Mouse (Mus musculus): ENCODE data around the gene Zfp617. TPM values are rescaled to one million over a fixed set of nuclear protein-coding genes. Genes with fewer than 3 reads are reported as not detected.

Zfp617 gene
- polyA plus RNA-seq, 1 experiment from 2014 or later = 32.3 TPM

- Histone ChIP-seq H3K27me3 (no peaks in the 10 kb centered on the region), H3K9ac (no peak overlapping the region), H3K36me3 (ENCODE audit: poor library complexity, severe bottlenecking) (peaks cover 46% of the 10 kb centered on the region), H3K4me2 (no peak overlapping the region), H3K9me3 (replicated peaks) (peaks cover 12% of the 10 kb centered on the region), H3K27ac (no peak overlapping the region), H3K4me1 (no peaks in the 10 kb centered on the region), H3K4me3 (no peak overlapping the region)
- no peak for ATAC-seq
Observed at GRCm38 (mm10) chr8:71960483-71960882, 52.0 kb downstream of the Zfp617 start.

DNA sequence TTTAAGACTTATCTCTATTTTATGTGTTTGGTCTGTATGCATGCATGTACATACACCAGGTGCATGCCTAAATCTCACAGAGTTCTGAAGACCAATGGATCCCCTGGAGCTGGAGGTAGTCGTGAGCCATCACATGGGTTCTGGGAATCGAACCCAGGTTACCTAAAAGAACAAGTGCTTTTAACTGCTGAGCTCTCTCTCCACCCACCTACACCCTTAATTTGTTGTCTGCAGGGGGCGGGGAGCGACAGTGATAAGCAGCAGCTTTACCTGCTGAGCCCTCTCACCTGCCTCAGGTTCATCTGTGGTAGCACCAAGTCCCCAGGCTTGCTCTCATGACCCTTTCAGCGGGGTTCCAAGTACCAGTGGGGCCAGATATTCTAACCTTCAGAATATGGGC, 53.4 kb downstream of the Zfp617 start:
- no peaks in the 10 kb centered on the region for H3K4me1 ChIP-seq
- H3K9me3 ChIP-seq (replicated peaks) = peaks cover 15% of the 10 kb centered on the region
- no peak overlapping the region for H3K4me3 ChIP-seq
- WGBS = 94% methylated on average over 5 of the region's 5 CpGs
- no peak overlapping the region for H3K4me2 ChIP-seq
- H3K27me3 ChIP-seq = no peaks in the 10 kb centered on the region
- no peak overlapping the region for H3K27ac ChIP-seq
- H3K9ac ChIP-seq = no peak overlapping the region
- peaks cover 57% of the 10 kb centered on the region for H3K36me3 ChIP-seq (ENCODE audit: poor library complexity, severe bottlenecking)
- no peak for ATAC-seq

DNA sequence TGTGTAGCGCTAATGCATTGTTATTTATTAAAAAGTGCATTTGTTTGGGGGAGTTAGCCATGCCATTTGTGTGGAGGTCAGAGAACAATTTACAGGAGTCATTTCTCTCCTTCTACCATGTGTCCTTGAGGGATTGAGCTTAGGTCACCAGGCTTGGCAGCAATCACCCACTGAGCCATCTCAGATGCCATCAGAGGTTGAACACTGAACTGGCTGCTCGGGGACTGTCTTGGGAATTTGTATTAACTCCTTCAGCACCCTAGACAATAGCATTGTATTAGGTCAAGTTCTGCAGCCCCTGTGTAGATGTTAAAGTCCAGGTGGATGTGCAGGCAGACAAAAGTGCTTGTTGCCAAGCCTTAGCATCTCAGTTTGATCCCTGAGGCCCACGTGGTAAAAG, 55.6 kb downstream of the Zfp617 start:
- H3K27me3 ChIP-seq = no peaks in the 10 kb centered on the region
- H3K4me3 ChIP-seq = no peak overlapping the region
- no peak overlapping the region for H3K9ac ChIP-seq
- H3K27ac ChIP-seq = no peak overlapping the region
- peaks cover 80% of the 10 kb centered on the region for H3K36me3 ChIP-seq (ENCODE audit: poor library complexity, severe bottlenecking)
- no peak for ATAC-seq
- peaks cover 23% of the 10 kb centered on the region for H3K9me3 ChIP-seq (replicated peaks)
- no peak overlapping the region for H3K4me2 ChIP-seq
- no peaks in the 10 kb centered on the region for H3K4me1 ChIP-seq
- WGBS = 95% methylated on average over 3 of the region's 3 CpGs

DNA sequence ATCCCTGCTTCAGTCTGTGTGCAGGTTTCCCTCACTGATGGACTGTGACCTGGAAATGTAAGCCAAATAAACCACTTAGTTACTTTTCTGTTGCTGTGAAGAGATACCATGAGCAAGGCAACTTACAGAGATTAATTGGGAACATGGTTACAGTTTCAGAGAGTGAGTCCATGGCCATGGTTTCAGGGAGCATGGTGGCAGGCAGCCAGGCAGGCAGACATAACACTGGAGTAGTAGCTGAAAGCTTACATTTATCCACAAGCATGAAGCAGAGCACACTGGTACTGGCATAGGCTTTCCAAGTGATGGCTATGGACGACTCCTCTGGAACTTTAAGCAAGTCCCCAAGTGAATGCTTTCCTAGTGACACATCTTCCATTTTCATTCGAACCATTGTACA, 56.7 kb downstream of the Zfp617 start:
- Histone ChIP-seq H3K9ac (no peak overlapping the region), H3K36me3 (ENCODE audit: poor library complexity, severe bottlenecking) (peaks cover 83% of the 10 kb centered on the region), H3K4me1 (no peaks in the 10 kb centered on the region), H3K27ac (no peak overlapping the region), H3K9me3 (replicated peaks) (peaks cover 23% of the 10 kb centered on the region), H3K4me2 (no peak overlapping the region), H3K27me3 (no peaks in the 10 kb centered on the region), H3K4me3 (no peak overlapping the region)
- ATAC-seq = no peak
- WGBS = 95% methylated on average over 2 of the region's 2 CpGs

- Histone ChIP-seq H3K9me3 (replicated peaks) (peaks cover 23% of the 10 kb centered on the region), H3K4me2 (no peak overlapping the region), H3K36me3 (ENCODE audit: poor library complexity, severe bottlenecking) (peaks cover 73% of the 10 kb centered on the region), H3K4me3 (no peak overlapping the region), H3K4me1 (no peaks in the 10 kb centered on the region), H3K9ac (no peak overlapping the region), H3K27ac (no peak overlapping the region), H3K27me3 (no peaks in the 10 kb centered on the region)
- no peak for ATAC-seq
Observed at GRCm38 (mm10) chr8:71966411-71966810, 58.0 kb downstream of the Zfp617 start.

GRCm38 (mm10) chr8:71967261-71967660, 58.8 kb downstream of the Zfp617 start:
- no peak overlapping the region for H3K4me2 ChIP-seq
- no peak overlapping the region for H3K4me3 ChIP-seq
- H3K9ac ChIP-seq = no peak overlapping the region
- no peak for ATAC-seq
- H3K4me1 ChIP-seq = no peaks in the 10 kb centered on the region
- H3K36me3 ChIP-seq (ENCODE audit: poor library complexity, severe bottlenecking) = peaks cover 65% of the 10 kb centered on the region
- H3K27ac ChIP-seq = no peak overlapping the region
- WGBS = over 99% methylated on average over 5 of the region's 5 CpGs
- no peaks in the 10 kb centered on the region for H3K27me3 ChIP-seq
- H3K9me3 ChIP-seq (replicated peaks) = peaks cover 23% of the 10 kb centered on the region

DNA sequence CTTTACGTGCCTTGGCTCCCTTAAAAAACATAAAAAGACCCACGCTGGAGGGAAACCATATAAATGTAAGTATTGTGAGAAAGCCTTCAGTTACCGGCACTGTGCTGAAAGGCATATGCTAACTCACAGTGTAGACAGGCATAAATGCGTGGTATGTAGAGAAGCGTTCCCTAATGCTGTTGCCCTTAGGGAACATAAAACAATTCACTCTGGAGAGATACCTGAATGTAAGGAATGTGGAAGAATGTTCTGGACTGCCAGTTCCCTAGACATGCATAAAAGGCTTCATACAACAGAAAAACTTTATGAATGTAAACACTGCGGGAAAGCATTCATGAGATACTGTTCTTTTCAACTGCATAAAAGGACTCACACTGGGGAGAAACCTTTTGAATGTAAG, 59.7 kb downstream of the Zfp617 start:
- Histone ChIP-seq H3K27ac (no peak overlapping the region), H3K9ac (no peak overlapping the region), H3K4me2 (no peak overlapping the region), H3K36me3 (ENCODE audit: poor library complexity, severe bottlenecking) (peaks cover 65% of the 10 kb centered on the region), H3K4me1 (no peaks in the 10 kb centered on the region), H3K4me3 (no peak overlapping the region), H3K9me3 (replicated peaks) (peaks cover 23% of the 10 kb centered on the region), H3K27me3 (no peaks in the 10 kb centered on the region)
- WGBS = 84% methylated on average over 6 of the region's 6 CpGs
- no peak for ATAC-seq

DNA sequence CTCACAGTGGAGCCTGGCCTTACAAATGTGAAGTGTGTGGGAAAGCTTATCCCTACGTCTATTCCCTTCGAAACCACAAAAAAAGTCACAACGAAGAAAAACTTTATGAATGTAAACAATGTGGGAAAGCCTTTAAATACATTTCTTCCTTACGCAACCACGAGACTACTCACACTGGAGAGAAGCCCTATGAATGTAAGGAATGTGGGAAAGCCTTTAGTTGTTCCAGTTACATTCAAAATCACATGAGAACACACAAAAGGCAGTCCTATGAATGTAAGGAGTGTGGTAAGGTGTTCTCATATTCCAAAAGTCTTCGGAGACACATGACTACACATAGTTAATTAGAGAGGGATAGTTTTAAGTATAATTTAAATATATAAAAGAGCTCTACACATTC, 60.2 kb downstream of the Zfp617 start:
- Histone ChIP-seq H3K4me3 (no peak overlapping the region), H3K27me3 (no peaks in the 10 kb centered on the region), H3K9ac (no peak overlapping the region), H3K27ac (no peak overlapping the region), H3K36me3 (ENCODE audit: poor library complexity, severe bottlenecking) (peaks cover 62% of the 10 kb centered on the region), H3K4me2 (no peak overlapping the region), H3K9me3 (replicated peaks) (peaks cover 23% of the 10 kb centered on the region), H3K4me1 (no peaks in the 10 kb centered on the region)
- 82% methylated on average over 6 of the region's 6 CpGs for WGBS
- ATAC-seq = no peak

DNA sequence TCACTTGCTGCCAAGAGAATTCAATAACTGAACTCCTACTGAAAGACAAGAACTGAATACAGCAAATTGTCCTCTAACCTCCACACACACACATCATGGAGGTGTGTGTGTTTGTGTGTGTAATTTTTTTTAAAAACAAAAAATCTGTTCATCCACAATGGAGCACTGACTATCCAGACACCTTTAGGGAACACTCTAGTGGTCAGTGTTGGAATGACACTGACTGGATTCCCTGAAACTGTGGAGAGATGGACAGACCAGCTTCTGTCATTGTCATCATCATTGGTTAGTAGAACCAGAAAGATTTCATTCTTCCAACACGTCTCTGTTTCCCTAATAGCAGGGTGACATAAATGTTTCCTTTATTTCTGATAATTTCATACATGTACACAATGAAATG, 63.5 kb downstream of the Zfp617 start:
- ATAC-seq = 0 out of 2 replicates have a peak, but pooled peaks have one; percentile 38

DNA sequence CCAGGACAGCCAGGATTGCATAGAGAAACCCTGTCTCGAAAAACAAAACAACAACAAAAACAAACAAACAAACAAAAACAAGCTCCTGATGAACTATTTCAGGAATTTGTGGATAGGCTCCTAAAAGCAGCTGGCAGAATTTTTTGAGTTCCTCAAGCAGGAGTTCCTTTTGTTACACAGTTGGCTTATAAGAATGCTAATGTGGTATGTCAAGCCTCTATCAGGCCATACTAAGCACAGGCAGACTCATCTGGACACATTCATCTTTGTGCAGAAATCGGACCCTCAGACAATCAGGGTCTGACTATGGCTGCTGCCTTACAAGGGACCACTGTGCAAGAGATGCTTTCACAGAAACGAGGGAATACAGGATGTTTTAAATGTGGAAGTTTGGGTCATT, 65.8 kb downstream of the Zfp617 start:
- no peaks in the 10 kb centered on the region for H3K4me1 ChIP-seq
- H3K27ac ChIP-seq = no peak overlapping the region
- no peaks in the 10 kb centered on the region for H3K9me3 ChIP-seq (replicated peaks)
- H3K4me3 ChIP-seq = no peak overlapping the region
- no peaks in the 10 kb centered on the region for H3K27me3 ChIP-seq
- ATAC-seq = no peak
- WGBS = 79% methylated on average over 3 of the region's 3 CpGs
- no peak overlapping the region for H3K4me2 ChIP-seq
- H3K9ac ChIP-seq = no peak overlapping the region
- H3K36me3 ChIP-seq (ENCODE audit: poor library complexity, severe bottlenecking) = peaks cover 9% of the 10 kb centered on the region

More for the DNA sequence above, 63.5 kb downstream of the Zfp617 start:
- Histone ChIP-seq H3K27ac (no peak overlapping the region), H3K4me2 (no peak overlapping the region), H3K4me3 (no peak overlapping the region), H3K27me3 (no peaks in the 10 kb centered on the region), H3K9ac (no peak overlapping the region), H3K9me3 (replicated peaks) (peaks cover 6% of the 10 kb centered on the region), H3K4me1 (no peaks in the 10 kb centered on the region), H3K36me3 (ENCODE audit: poor library complexity, severe bottlenecking) (peaks cover 31% of the 10 kb centered on the region)
- 75% methylated on average over 1 of the region's 1 CpGs for WGBS

GRCm38 (mm10) chr8:71981032-71981431, 72.6 kb downstream of the Zfp617 start:
- Histone ChIP-seq H3K27me3 (no peaks in the 10 kb centered on the region), H3K9ac (no peak overlapping the region), H3K4me1 (no peaks in the 10 kb centered on the region), H3K4me3 (no peak overlapping the region), H3K36me3 (ENCODE audit: poor library complexity, severe bottlenecking) (no peaks in the 10 kb centered on the region), H3K4me2 (no peak overlapping the region), H3K27ac (no peak overlapping the region), H3K9me3 (replicated peaks) (no peaks in the 10 kb centered on the region)
- 78% methylated on average over 2 of the region's 2 CpGs for WGBS
- ATAC-seq = no peak

DNA sequence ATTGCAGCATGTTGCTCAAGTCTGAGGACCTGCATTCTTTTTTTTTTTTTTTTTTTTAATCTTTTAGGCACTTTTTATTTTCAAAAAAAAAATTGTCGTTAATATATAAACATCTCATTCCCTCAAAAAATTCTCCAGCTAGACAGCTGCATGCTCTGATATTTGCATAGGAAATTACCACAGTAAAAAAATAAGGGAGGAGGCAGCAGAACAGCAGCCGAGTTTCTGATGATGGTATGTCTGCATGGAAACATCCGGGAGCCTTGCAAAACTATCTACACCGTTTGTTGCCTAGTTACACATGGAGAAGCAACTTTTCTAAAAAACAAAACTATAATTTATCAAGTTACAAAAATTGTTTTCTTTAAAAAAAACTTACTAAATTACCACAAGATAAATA, 73.0 kb downstream of the Zfp617 start:
- Histone ChIP-seq H3K4me3 (no peak overlapping the region), H3K36me3 (ENCODE audit: poor library complexity, severe bottlenecking) (no peaks in the 10 kb centered on the region), H3K4me2 (no peak overlapping the region), H3K27me3 (no peaks in the 10 kb centered on the region), H3K9me3 (replicated peaks) (no peaks in the 10 kb centered on the region), H3K9ac (no peak overlapping the region), H3K27ac (no peak overlapping the region), H3K4me1 (no peaks in the 10 kb centered on the region)
- ATAC-seq = no peak
- 87% methylated on average over 4 of the region's 4 CpGs for WGBS
